14 mouse cellular contexts compared by ENCODE assay signal in genomic region chr7:47131258-47131657, GRCm38 (mm10). TPM values are rescaled to one million over a fixed set of nuclear protein-coding genes. Genes with fewer than 3 reads are reported as not detected.
DNase-seq lines count a peak whose midpoint lies in the region; ATAC-seq and TF ChIP-seq lines count a peak whose summit lies in the region.
"Had no signal": no experiment of that assay in that cellular context is flagged by ENCODE, and none has a peak within 500 bp of the region (broad histone marks: within the 10 kb centered on the region; RNA-seq: fewer than 3 reads in every experiment).

No protein-coding gene starts in this region.

- H3K27me3 ChIP-seq in lung, embryonic 15.5 days: peaks cover 69% of the 10 kb centered on the region
- H3K27me3 ChIP-seq in forebrain, embryonic 15.5 days: peaks cover 13% of the 10 kb centered on the region; the same call in 1 of the 2 replicates
- peaks cover 26% of the 10 kb centered on the region for H3K27me3 ChIP-seq in midbrain, embryonic 11.5 days (ENCODE audit: control insufficient read depth, insufficient read depth, low read length)
- H3K27me3 ChIP-seq in intestine, postnatal 0 days (replicated peaks; ENCODE audit: control insufficient read depth, insufficient read depth, low read length): peaks cover 39% of the 10 kb centered on the region
- no peaks in the 10 kb centered on the region for H3K27me3 ChIP-seq in kidney, adult 2 months (replicated peaks; ENCODE audit: control insufficient read depth, insufficient read depth, low read length)

- peak overlapping the region; percentile 96; the same call in 1 of the 2 replicates for H3K4me2 ChIP-seq in lung, embryonic 15.5 days
- peak overlapping the region; percentile 77 for H3K4me2 ChIP-seq in forebrain, embryonic 15.5 days (replicated peaks)
- H3K4me2 ChIP-seq in midbrain, embryonic 11.5 days: peak overlapping the region; percentile 90
- no peak overlapping the region for H3K4me2 ChIP-seq in intestine, postnatal 0 days (replicated peaks; ENCODE audit: low read depth)

- no peak for ATAC-seq in lung, embryonic 15.5 days (ENCODE audit: borderline replicate concordance, extremely low read depth, low FRiP score, low TSS enrichment)
- no peak for ATAC-seq in forebrain, embryonic 15.5 days (replicated peaks)
- ATAC-seq in midbrain, embryonic 11.5 days (ENCODE audit: low FRiP score): no peak
- ATAC-seq in intestine, postnatal 0 days: no peak
- ATAC-seq: CD4-positive, CD25-positive, alpha-beta regulatory T cell, adult 4 months; Patski had no signal

- no peak for DNase-seq in lung, postnatal 14 days
- peak; percentile 84 for DNase-seq in midbrain, embryonic 11.5 days (ENCODE audit: low spot score, missing footprints)
- DNase-seq in retina, postnatal 1 day: peak; percentile 20
- DNase-seq in kidney, adult 2 months: no peak
- DNase-seq: adrenal gland, postnatal 10 days; heart, postnatal 10 days; kidney, adult 9 months; liver; thymus, postnatal 25 days had no signal

- H3K36me3 ChIP-seq in lung, embryonic 15.5 days: no peaks in the 10 kb centered on the region
- no peaks in the 10 kb centered on the region for H3K36me3 ChIP-seq in forebrain, embryonic 15.5 days
- no peaks in the 10 kb centered on the region for H3K36me3 ChIP-seq in midbrain, embryonic 11.5 days (ENCODE audit: control insufficient read depth, insufficient read depth, low read length)
- no peaks in the 10 kb centered on the region for H3K36me3 ChIP-seq in intestine, postnatal 0 days (ENCODE audit: control insufficient read depth, insufficient read depth)
- no peaks in the 10 kb centered on the region for H3K36me3 ChIP-seq in kidney, adult 2 months (ENCODE audit: control insufficient read depth, insufficient read depth, low read length)

- no peak overlapping the region for H3K4me3 ChIP-seq in lung, embryonic 15.5 days
- H3K4me3 ChIP-seq in forebrain, embryonic 15.5 days: peak overlapping the region; percentile 74
- H3K4me3 ChIP-seq in midbrain, embryonic 11.5 days (ENCODE audit: low read depth, low read length): peak overlapping the region; percentile 71
- no peak overlapping the region for H3K4me3 ChIP-seq in intestine, postnatal 0 days (ENCODE audit: low read depth, low read length)
- H3K4me3 ChIP-seq in kidney, adult 2 months (ENCODE audit: insufficient read depth, low read depth, low read length): no peak overlapping the region

- peaks cover 18% of the 10 kb centered on the region for H3K4me1 ChIP-seq in lung, embryonic 15.5 days
- peaks cover 14% of the 10 kb centered on the region for H3K4me1 ChIP-seq in forebrain, embryonic 15.5 days
- peaks cover 3% of the 10 kb centered on the region; the same call in 1 of the 2 replicates for H3K4me1 ChIP-seq in midbrain, embryonic 11.5 days (ENCODE audit: control insufficient read depth, insufficient read depth, low read length)
- H3K4me1 ChIP-seq in intestine, postnatal 0 days (replicated peaks; ENCODE audit: control insufficient read depth, insufficient read depth, low read length): no peaks in the 10 kb centered on the region
- H3K4me1 ChIP-seq in kidney, adult 2 months (ENCODE audit: control insufficient read depth, insufficient read depth, low read length): 0 out of 2 replicates have a peak, but pooled peaks cover 7% of the 10 kb centered on the region

- 35% methylated on average over 8 of the region's 8 CpGs for WGBS in lung, embryonic 15.5 days
- WGBS in forebrain, embryonic 15.5 days: 38% methylated on average over 8 of the region's 8 CpGs
- WGBS in midbrain, embryonic 11.5 days: 34% methylated on average over 8 of the region's 8 CpGs
- 33% methylated on average over 8 of the region's 8 CpGs for WGBS in intestine, postnatal 0 days
- WGBS in kidney, adult 2 months: 51% methylated on average over 8 of the region's 8 CpGs

- no peak for TF ChIP-seq POLR2A in kidney, adult 2 months (IDR thresholded peaks at IDR 0.05; ENCODE audit: low read depth, low read length)

- H3K27ac ChIP-seq in lung, embryonic 15.5 days: no peak overlapping the region
- no peak overlapping the region for H3K27ac ChIP-seq in forebrain, embryonic 15.5 days (replicated peaks)
- H3K27ac ChIP-seq in midbrain, embryonic 11.5 days (ENCODE audit: low read depth, low read length): no peak overlapping the region
- no peak overlapping the region for H3K27ac ChIP-seq in intestine, postnatal 0 days (ENCODE audit: low read depth, low read length)
- no peak overlapping the region for H3K27ac ChIP-seq in kidney, adult 2 months (ENCODE audit: insufficient read depth, low read depth, low read length)

- H3K9me3 ChIP-seq in lung, embryonic 15.5 days: no peaks in the 10 kb centered on the region
- H3K9me3 ChIP-seq in forebrain, embryonic 15.5 days: no peaks in the 10 kb centered on the region
- no peaks in the 10 kb centered on the region for H3K9me3 ChIP-seq in midbrain, embryonic 11.5 days (ENCODE audit: control insufficient read depth, low read length)
- no peaks in the 10 kb centered on the region for H3K9me3 ChIP-seq in intestine, postnatal 0 days (ENCODE audit: control insufficient read depth)

- H3K9ac ChIP-seq in lung, embryonic 15.5 days: no peak overlapping the region
- H3K9ac ChIP-seq in forebrain, embryonic 15.5 days (replicated peaks): peak overlapping the region; percentile 76; the same call in 1 of the 2 replicates
- H3K9ac ChIP-seq in midbrain, embryonic 11.5 days (ENCODE audit: low read length): no peak overlapping the region; the same call in 1 of the 2 replicates
- no peak overlapping the region for H3K9ac ChIP-seq in intestine, postnatal 0 days (ENCODE audit: low read depth, low read length)

- no peak for TF ChIP-seq CTCF in intestine, postnatal 0 days (IDR thresholded peaks at IDR 0.05; ENCODE audit: low read depth)
- TF ChIP-seq CTCF in kidney, adult 2 months (conservative IDR thresholded peaks at IDR 0.05; ENCODE audit: insufficient read depth, insufficient read length, low read depth, low read length): no peak

RNA-seq across cellular contexts. Expression of gene Ptpn5, which starts 2.2 kb away (rescaled TPM):
- polyA plus RNA-seq in lung, embryonic 15.5 days (2015; fragmentation: Nextera tagmentation; extraction: Ambion mirVana): 6.5 and 6.9 TPM in 2 replicates
- 69.6 and 72.1 TPM in 2 replicates for polyA plus RNA-seq in forebrain, embryonic 15.5 days (2015; fragmentation: Nextera tagmentation; extraction: Ambion mirVana)
- polyA plus RNA-seq in midbrain, embryonic 11.5 days (2014; fragmentation: Nextera tagmentation; extraction: Ambion mirVana): 17.5 and 18.5 TPM in 2 replicates
- polyA plus RNA-seq in intestine, postnatal 0 days (2015; fragmentation: Nextera tagmentation; extraction: Ambion mirVana): 0.48 and 0.69 TPM in 2 replicates
- 0.61 and 0.79 TPM in 2 replicates for polyA plus RNA-seq in kidney, adult 2 months (2012; rRNA removed)

Comparison
In these comparisons a context has a peak if more than half of its experiments do, and no peak if none do; other contexts are left out.
1. H3K4me3 ChIP-seq: peak in forebrain, embryonic 15.5 days (single experiment) and midbrain, embryonic 11.5 days (single experiment); none in lung, embryonic 15.5 days (single experiment), intestine, postnatal 0 days (single experiment) and kidney, adult 2 months (single experiment).
2. DNase-seq: peak in midbrain, embryonic 11.5 days (single experiment) and retina, postnatal 1 day (single experiment); none in lung, postnatal 14 days (single experiment) and kidney, adult 2 months (single experiment).